In the genomic region with DNA sequence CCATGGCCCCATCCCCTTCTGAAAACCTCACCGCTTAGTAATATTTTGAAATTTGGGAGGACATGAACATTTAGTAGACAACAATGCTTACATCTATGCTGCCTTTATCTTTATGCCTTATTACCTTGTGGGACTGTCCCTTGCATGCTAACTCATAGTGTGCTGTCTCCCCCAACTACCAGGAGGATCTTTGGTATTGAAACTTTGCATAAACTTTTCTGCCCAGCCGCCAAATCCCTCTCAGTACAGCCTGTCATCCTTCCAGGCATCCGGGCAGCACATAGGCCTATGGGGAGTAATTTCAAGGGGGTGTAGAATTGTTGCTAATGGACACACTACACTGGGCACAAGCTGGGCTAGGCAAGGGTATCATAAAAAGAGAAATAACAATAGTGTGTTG, we compare ENCODE assay signal across 26 mouse cellular contexts.
"Had no signal": no experiment of that assay in that cellular context is flagged by ENCODE, and none has a peak within 500 bp of the region (broad histone marks: within the 10 kb centered on the region; RNA-seq: fewer than 3 reads in every experiment).

No protein-coding gene starts in this region.

- H3K4me3 ChIP-seq: gastrocnemius, adult 2 months; heart, adult 2 months; heart, embryonic 13.5 days; heart, embryonic 15.5 days; hindbrain, embryonic 13.5 days; hindbrain, embryonic 15.5 days; kidney, embryonic 15.5 days; limb, embryonic 13.5 days; limb, embryonic 15.5 days; liver, embryonic 12.5 days had no signal

- H3K9me3 ChIP-seq: heart, embryonic 10.5 days; heart, embryonic 13.5 days; heart, embryonic 15.5 days; hindbrain, embryonic 13.5 days; hindbrain, embryonic 15.5 days; kidney, embryonic 15.5 days; limb, embryonic 13.5 days; limb, embryonic 15.5 days had no signal

- DNase-seq: gastrocnemius, adult 2 months; gastrocnemius, postnatal 10 days; gastrocnemius, postnatal 36 days; heart, adult 2 months; heart, postnatal 14 days; heart, postnatal 36 days; kidney, adult 11 months; kidney, adult 2 months; kidney, adult 9 months; kidney, postnatal 14 days; kidney, postnatal 36 days; layer of hippocampus, adult 9-11 months; layer of hippocampus, postnatal 36 days; left cerebral cortex, postnatal 4 days had no signal

- ATAC-seq: liver, embryonic 12.5 days had no signal

- H3K4me2 ChIP-seq: heart, embryonic 15.5 days; hindbrain, embryonic 13.5 days; hindbrain, embryonic 15.5 days; liver, embryonic 12.5 days had no signal

- H3K27ac ChIP-seq: gastrocnemius, adult 2 months; heart, adult 2 months; heart, embryonic 10.5 days; hindbrain, postnatal 0 days; kidney, postnatal 0 days; limb, embryonic 15.5 days; liver, embryonic 12.5 days; liver, embryonic 14.5 days had no signal

- H3K36me3 ChIP-seq: heart, embryonic 10.5 days; heart, embryonic 13.5 days; heart, embryonic 15.5 days; hindbrain, embryonic 13.5 days; hindbrain, embryonic 15.5 days; kidney, embryonic 15.5 days; limb, embryonic 13.5 days; limb, embryonic 15.5 days; liver, embryonic 12.5 days had no signal

- H3K27me3 ChIP-seq: heart, embryonic 13.5 days; heart, embryonic 15.5 days; hindbrain, embryonic 13.5 days; hindbrain, embryonic 15.5 days; kidney, embryonic 15.5 days; limb, embryonic 13.5 days; limb, embryonic 15.5 days; liver, embryonic 12.5 days had no signal

- H3K9ac ChIP-seq: heart, embryonic 13.5 days; heart, embryonic 15.5 days; hindbrain, embryonic 13.5 days; hindbrain, embryonic 15.5 days; kidney, embryonic 15.5 days; limb, embryonic 13.5 days; limb, embryonic 15.5 days; liver, embryonic 12.5 days; liver, embryonic 14.5 days had no signal
